Mouse (Mus musculus): ENCODE measurements at regions not wholly inside any gene's neighbourhood (a gene's known extent, or its start where the extent isn't known, plus 50 kb on each side); places are given as distances from the start of the nearest gene placed in this dataset.

- DNase-seq = no peak
- intact Hi-C loops (cut with DNase I) = no loop called here
Observed at GRCm38 (mm10) chr16:24218850-24219185, 174.5 kb upstream of the Lpp start.

DNA sequence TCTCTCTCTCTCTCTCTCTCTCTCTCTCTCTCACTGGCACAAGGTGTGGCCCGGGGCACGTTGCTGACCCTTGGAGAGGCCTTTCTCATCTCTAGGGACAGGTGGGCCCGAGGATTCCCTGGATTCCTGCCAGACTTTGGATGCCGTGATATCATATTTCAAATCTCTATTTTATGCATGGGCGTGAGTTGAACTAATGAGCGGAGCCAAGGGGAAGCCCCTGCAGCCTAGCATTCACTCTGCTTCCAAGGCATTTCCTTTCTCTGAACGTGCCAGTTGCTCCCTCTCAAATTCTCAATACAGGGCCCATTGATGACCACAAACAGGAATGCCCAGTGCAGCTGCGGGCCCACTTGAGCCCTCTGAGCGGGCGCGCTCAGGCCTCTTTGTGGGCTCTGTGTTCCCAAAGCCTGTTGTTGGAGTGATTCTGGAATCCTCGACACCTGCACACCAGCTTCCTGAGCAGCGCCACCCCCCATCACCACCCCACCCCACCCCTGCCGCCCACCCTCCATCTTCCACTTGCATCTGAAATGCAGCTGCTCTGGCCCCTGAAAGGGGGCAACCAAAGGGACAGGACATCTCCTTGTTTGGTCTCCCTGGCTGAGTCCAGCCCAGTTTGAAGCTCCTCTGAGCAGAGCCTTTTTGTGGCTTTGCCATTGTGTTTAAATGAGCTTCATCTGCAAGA is 175.0 kb upstream of the Lpp start:
- intact Hi-C loops (cut with DNase I) = no loop called here
- no peak for DNase-seq

DNA sequence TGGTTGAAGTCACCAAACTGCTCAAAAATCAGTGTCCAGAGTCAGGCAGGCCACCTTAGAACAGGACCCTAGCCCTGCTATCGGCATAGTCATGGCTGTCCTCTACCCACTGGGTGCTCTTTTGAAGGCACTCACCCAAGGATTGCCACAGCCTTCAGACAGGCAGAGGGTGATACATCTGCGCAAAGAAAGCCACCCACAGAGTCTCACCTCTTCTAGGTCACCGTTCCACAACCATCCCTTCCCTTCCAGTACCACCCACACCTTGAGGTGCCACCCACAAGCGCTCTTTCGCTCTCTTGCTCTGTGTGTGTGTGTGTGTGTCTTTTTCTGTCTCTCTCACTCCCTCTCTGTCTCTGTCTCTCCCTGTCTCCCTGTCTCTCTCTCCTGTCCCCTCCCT is 176.5 kb upstream of the Lpp start:
- no peak for DNase-seq
- intact Hi-C loops (cut with DNase I) = no loop called here

DNA sequence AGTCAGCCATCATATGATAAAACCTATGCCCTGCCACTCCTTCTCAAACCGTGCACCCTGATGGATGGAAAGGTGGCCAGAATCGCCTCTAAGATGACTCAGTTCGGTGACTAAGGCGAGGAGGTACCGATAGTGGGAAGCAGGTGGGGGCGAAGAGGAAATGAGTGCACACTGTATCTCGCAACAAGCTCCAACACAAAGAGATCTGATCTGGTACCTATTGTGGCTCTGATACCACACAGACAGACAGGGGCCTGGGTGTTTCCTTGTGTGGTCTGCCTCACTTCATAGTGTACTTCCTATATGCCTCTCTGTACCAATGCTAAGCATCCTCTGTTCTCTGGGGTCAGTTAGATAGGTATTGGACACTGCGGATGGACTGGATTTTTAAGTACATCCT is 178.0 kb upstream of the Lpp start:
- DNase-seq = no peak

DNA sequence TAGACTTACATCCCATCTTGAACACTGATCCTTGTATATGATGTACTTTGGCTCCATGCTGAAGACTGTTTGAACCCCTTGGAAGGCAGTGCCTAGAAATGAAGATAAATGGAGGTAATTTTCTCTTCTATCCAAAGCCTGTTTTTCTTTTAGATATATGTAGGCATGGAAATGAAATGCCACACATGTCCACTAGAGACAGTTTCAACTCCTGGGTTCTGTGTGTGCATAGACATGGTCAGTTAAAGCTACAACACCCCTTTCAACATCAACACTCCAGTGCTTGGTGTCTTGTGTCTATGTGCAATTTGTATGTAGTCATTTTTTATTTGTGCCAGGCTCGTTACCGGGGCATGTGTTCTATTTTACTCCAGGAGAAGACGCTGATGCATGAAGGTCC is 179.7 kb upstream of the Lpp start:
- intact Hi-C loops (cut with DNase I) = no loop called here
- DNase-seq = no peak

More for the DNA sequence above, 178.0 kb upstream of the Lpp start:
- intact Hi-C loops (cut with DNase I) = no loop called here

GRCm38 (mm10) chr16:24212702-24213101 is 180.6 kb upstream of the Lpp start:
- intact Hi-C loops (cut with DNase I) = no loop called here
- no peak for DNase-seq

DNA sequence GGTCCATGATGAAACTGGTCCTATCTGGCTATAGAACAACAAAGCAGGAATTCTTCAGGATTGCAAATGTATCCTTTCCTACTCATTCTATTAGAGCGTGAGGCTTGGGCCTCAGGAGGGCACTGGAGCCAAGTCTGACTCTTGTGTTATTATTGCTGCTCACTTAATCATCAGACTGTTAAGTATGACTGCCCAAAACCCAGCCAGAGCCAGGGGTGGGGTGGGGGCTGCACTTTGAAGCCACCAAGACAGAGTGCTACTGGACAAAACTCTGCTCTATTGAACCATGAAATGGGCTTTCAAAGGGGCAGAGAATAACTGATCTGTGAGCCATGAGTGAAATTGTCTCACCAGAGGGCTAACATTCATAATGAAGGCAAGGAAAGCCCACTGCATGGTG is 181.7 kb upstream of the Lpp start:
- DNase-seq = no peak
- intact Hi-C loops (cut with DNase I) = no loop called here

DNA sequence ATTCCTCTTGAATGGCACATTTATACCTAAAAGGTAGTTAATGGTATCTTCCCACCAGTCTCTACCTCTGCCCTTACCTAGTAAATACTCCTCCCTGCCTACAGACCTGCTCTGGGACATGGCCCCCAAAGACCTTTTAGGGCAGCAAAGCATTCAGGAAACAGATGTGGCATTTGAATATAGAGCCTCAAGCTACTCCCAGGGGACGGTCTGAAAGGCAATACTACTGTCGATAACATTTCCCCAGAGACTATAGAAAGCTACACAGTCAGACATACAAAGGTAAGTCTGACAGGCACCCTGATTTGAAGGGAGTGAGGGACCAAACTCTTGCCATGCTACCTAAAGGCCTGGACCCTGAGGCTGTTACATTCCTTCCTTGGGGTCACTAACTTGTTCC is 184.4 kb upstream of the Lpp start:
- intact Hi-C loops (cut with DNase I) = no loop called here
- DNase-seq = no peak

DNA sequence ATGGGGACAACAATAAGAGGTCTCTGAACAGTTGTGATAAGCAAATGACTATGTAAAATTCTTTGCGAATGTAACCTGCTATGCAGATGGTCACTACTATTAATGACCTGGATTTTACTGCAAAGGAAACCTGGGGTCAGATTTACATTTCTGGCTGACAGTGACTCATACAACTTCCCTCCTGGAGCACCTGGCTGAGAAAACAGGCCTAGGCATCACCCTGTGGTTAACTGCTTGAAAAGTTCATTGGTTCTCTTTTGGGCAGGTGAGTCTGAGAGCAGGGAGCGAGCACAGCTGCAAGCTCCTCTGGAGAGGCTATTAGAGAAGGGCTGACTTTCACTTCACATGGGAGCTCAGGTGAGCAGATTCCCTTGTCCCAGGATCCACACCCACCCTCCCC is 185.2 kb upstream of the Lpp start:
- DNase-seq = no peak
- intact Hi-C loops (cut with DNase I) = no loop called here

GRCm38 (mm10) chr16:24207056-24207455 is 186.3 kb upstream of the Lpp start:
- no peak for DNase-seq
- intact Hi-C loops (cut with DNase I) = no loop called here

- DNase-seq = no peak
Observed at GRCm38 (mm10) chr16:24206461-24206861, 186.8 kb upstream of the Lpp start.

GRCm38 (mm10) chr16:24205594-24205993 is 187.7 kb upstream of the Lpp start:
- intact Hi-C loops (cut with DNase I) = no loop called here
- DNase-seq = no peak

More at GRCm38 (mm10) chr16:24206461-24206861, 186.8 kb upstream of the Lpp start:
- intact Hi-C loops (cut with DNase I) = no loop called here

GRCm38 (mm10) chr16:24204064-24204730 is 189.1 kb upstream of the Lpp start:
- intact Hi-C loops (cut with DNase I) = no loop called here
- no peak for DNase-seq

DNA sequence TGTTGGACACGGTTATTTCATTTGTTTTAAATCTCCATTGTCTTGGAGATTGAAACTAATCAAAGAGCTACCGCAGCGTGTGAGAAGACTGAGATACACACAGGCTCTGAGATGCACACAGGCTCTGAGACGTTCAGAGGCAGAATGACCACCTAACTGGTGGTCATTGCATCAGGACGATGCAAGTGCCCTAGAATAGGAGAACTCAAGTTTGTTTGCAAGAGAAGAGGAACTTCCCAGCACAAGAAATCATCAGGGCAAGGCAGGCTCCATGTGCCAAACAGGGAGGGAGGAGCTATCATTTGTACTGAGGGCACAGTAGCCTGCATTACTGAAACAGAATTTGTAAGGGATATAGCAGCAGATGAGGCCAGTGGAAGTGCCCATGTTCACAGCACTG is 190.7 kb upstream of the Lpp start:
- DNase-seq = no peak

DNA sequence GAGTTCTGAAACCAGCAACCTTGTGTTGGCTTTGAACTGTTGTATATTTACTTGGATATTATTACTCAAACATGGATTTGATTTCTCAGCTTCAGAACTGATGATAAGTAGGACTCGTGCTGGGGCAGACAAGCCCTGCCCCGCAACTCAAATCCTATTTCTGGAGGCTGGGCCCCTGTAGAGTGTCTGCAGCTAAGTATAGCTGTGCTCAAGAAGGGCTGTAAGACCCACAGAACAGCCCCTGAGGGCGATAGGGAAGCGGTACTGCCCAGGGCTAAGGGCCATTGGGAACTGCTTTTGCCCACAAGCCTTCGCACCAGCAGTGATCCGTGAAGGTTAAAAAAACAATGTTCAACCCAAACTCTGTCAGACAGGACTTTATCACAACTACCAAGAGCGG is 191.9 kb upstream of the Lpp start:
- intact Hi-C loops (cut with DNase I) = no loop called here
- DNase-seq = no peak

More for the DNA sequence above, 190.7 kb upstream of the Lpp start:
- intact Hi-C loops (cut with DNase I) = no loop called here

GRCm38 (mm10) chr16:24200200-24200599 is 193.1 kb upstream of the Lpp start:
- intact Hi-C loops (cut with DNase I) = no loop called here
- no peak for DNase-seq

GRCm38 (mm10) chr16:24199408-24200167 is 193.7 kb upstream of the Lpp start:
- intact Hi-C loops (cut with DNase I) = no loop called here
- DNase-seq = no peak

- no peak for DNase-seq
- intact Hi-C loops (cut with DNase I) = no loop called here
Observed at GRCm38 (mm10) chr16:24198291-24198690, 195.0 kb upstream of the Lpp start.

GRCm38 (mm10) chr16:24197618-24198017 is 195.7 kb upstream of the Lpp start:
- intact Hi-C loops (cut with DNase I) = no loop called here
- DNase-seq = no peak

DNA sequence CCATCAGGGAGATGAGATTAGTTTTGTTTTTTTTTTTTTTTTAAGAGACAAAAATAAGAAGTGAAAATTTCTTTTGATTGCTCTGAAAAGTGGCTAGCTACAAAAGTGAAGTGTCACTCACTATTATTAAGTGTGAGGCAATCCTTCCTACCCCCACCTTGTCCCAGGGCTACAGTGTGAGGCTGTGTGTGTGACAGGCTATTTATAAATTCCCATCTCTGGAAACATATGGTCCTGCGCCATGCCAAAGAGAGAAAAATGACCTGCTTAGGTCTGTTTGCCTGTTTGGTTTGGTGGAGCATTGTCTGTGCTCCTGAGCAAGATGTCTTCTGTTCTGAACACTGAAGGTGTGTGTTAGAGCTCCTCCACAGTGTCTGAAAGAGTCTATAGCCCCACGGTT is 199.4 kb upstream of the Lpp start:
- no peak for DNase-seq
- intact Hi-C loops (cut with DNase I) = no loop called here

GRCm38 (mm10) chr16:24193251-24193873 is 199.9 kb upstream of the Lpp start:
- no peak for DNase-seq
- intact Hi-C loops (cut with DNase I) = no loop called here

Data from heart, postnatal 14 days (tissue).